Mouse (Mus musculus) testis, adult 2 months (tissue): ENCODE measurements at regions not wholly inside any gene's neighbourhood (a gene's known extent, or its start where the extent isn't known, plus 50 kb on each side); places are given as distances from the start of the nearest gene placed in this dataset.

Source experiments
- CTCF ChIP-seq: fragments of 200-500 bp; IDR thresholded peaks from 2 replicates; pipeline ENCODE4 v1.5.1; 2012; ENCODE audit warnings: low read depth, mild to moderate bottlenecking, inconsistent platforms, low read length, moderate library complexity; ENCODE audit not compliant: control insufficient read depth, insufficient read depth, insufficient replicate concordance
- POLR2A ChIP-seq: fragments of 200-500 bp; IDR thresholded peaks from 2 replicates; pipeline ENCODE4 v1.6.1; 2012; ENCODE audit warnings: low read depth, mild to moderate bottlenecking, inconsistent platforms, low read length, moderate library complexity; ENCODE audit not compliant: control insufficient read depth

DNA sequence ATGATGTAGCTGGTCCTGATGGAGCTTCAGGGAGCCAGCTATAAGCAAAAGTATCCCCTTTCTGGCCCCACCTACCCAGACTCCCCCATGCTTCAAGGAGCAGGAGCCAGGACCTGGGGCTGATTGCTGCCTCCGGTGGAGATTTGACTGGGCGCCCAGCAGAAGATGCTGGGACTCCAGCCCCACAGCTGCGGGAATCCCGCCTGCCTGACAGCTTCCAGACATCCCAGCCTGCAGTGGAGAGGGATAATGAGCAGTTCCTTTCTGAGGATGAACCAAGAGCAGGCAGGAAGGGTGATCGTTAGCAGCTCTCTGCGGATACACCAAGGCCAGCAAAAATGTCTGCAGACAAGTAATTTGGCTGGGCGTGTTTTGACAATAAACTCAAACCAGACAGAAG lies 376.6 kb downstream of the Hs3st3b1 start:
- TF ChIP-seq POLR2A (no peak), CTCF (no peak)
